In the genomic region with DNA sequence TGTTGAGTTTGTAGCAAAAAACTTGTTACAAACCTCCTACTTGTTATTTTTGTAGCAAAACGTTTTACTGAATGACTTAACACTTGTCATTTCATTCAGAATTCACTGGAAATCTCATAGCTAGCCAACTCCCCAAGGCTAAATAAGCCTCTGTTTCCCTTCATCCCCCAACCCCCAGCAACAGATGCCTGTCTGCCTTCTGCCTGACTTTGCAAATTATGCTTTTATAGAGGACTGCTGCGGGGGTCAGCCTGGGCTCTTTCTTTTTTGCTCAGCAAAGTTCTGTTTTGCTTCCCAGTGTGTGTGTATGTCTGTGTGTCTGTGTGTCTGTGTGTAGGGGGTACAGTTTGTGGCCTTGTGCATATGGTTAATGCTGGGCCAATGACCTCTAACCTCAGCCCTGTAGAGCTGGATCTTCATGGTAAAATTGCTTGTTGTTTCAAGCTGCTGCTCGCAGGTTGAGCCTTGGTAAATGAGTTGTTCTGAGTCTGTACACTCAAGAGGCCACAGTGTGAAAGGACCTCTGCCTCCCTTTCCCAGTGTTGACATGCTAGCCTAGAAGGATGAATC, we compare ENCODE assay signal across 19 mouse cellular contexts.
DNase-seq lines count a peak whose midpoint lies in the region; ATAC-seq lines count a peak whose summit lies in the region.
"Had no signal": no experiment of that assay in that cellular context is flagged by ENCODE, and none has a peak within 500 bp of the region (broad histone marks: within the 10 kb centered on the region; RNA-seq: fewer than 3 reads in every experiment).

No protein-coding gene starts in this region.

- no peak for DNase-seq in forebrain, embryonic 10.5 days (ENCODE audit: extremely low spot score, low spot score)
- no peak for DNase-seq in forebrain, embryonic 11.5 days (ENCODE audit: low spot score)
- DNase-seq in limb, embryonic 10.5 days (ENCODE audit: low spot score), result no peak
- DNase-seq in embryo, embryonic 10.5 days (ENCODE audit: low spot score), result peak; percentile 51
- no peak for DNase-seq in forebrain, embryonic 14.5 days (ENCODE audit: low spot score)
- DNase-seq in adrenal gland, postnatal 36 days, result no peak
- DNase-seq: cerebellum, postnatal 36 days; kidney, postnatal 4 days; layer of hippocampus, adult 9-11 months; right cerebral cortex, postnatal 4 days; thymus, adult 2 months had no signal

- no peak overlapping the region for H3K4me3 ChIP-seq in forebrain, embryonic 10.5 days
- no peak overlapping the region for H3K4me3 ChIP-seq in forebrain, embryonic 11.5 days (ENCODE audit: low read depth, low read length)
- H3K4me3 ChIP-seq in limb, embryonic 12.5 days (replicated peaks), result no peak overlapping the region
- H3K4me3 ChIP-seq in limb, embryonic 10.5 days, result no peak overlapping the region
- no peak overlapping the region for H3K4me3 ChIP-seq in forebrain, embryonic 14.5 days (ENCODE audit: low read depth, low read length)
- no peak overlapping the region for H3K4me3 ChIP-seq in kidney, embryonic 14.5 days (ENCODE audit: low read length)
- H3K4me3 ChIP-seq: heart, embryonic 15.5 days; liver, embryonic 15.5 days had no signal

- ATAC-seq in forebrain, embryonic 11.5 days (replicated peaks; ENCODE audit: low FRiP score), result no peak
- ATAC-seq in limb, embryonic 12.5 days (ENCODE audit: insufficient number of reproducible peaks, insufficient read depth, low FRiP score, low TSS enrichment, low read depth), result no peak
- peak; percentile 46; the same call in 1 of the 2 replicates for ATAC-seq in forebrain, embryonic 14.5 days
- no peak for ATAC-seq in kidney, embryonic 14.5 days (ENCODE audit: low FRiP score, low TSS enrichment)
- ATAC-seq: CD4-positive, CD25-positive, alpha-beta regulatory T cell, adult 4 months; inflammation-experienced regulatory T-cells, adult 6 months; midbrain, embryonic 16.5 days had no signal

- H3K4me1 ChIP-seq in forebrain, embryonic 10.5 days, result peaks cover 15% of the 10 kb centered on the region
- no peaks in the 10 kb centered on the region; the same call in 1 of the 2 replicates for H3K4me1 ChIP-seq in forebrain, embryonic 11.5 days (replicated peaks; ENCODE audit: control insufficient read depth, insufficient read depth, low read length)
- H3K4me1 ChIP-seq in limb, embryonic 12.5 days (replicated peaks), result peaks cover 22% of the 10 kb centered on the region
- H3K4me1 ChIP-seq in limb, embryonic 10.5 days, result peaks cover 12% of the 10 kb centered on the region
- H3K4me1 ChIP-seq in forebrain, embryonic 14.5 days (ENCODE audit: control insufficient read depth, insufficient read depth, low read length), result 0 out of 2 replicates have a peak, but pooled peaks cover 11% of the 10 kb centered on the region
- H3K4me1 ChIP-seq in kidney, embryonic 14.5 days (ENCODE audit: control insufficient read depth, insufficient read depth, low read length), result no peaks in the 10 kb centered on the region; the same call in 1 of the 2 replicates
- H3K4me1 ChIP-seq: liver, embryonic 15.5 days had no signal

- no peaks in the 10 kb centered on the region for H3K9me3 ChIP-seq in forebrain, embryonic 10.5 days
- H3K9me3 ChIP-seq in forebrain, embryonic 11.5 days (ENCODE audit: control insufficient read depth, low read length), result no peaks in the 10 kb centered on the region
- no peaks in the 10 kb centered on the region for H3K9me3 ChIP-seq in limb, embryonic 12.5 days
- no peaks in the 10 kb centered on the region for H3K9me3 ChIP-seq in limb, embryonic 10.5 days (replicated peaks)
- no peaks in the 10 kb centered on the region for H3K9me3 ChIP-seq in forebrain, embryonic 14.5 days (replicated peaks; ENCODE audit: control insufficient read depth, low read length)
- H3K9me3 ChIP-seq in kidney, embryonic 14.5 days (ENCODE audit: control insufficient read depth, low read length), result no peaks in the 10 kb centered on the region
- H3K9me3 ChIP-seq: heart, embryonic 15.5 days; liver, embryonic 15.5 days had no signal

- no peaks in the 10 kb centered on the region for H3K36me3 ChIP-seq in forebrain, embryonic 10.5 days (replicated peaks)
- no peaks in the 10 kb centered on the region for H3K36me3 ChIP-seq in forebrain, embryonic 11.5 days (ENCODE audit: control insufficient read depth, insufficient read depth, low read length)
- no peaks in the 10 kb centered on the region for H3K36me3 ChIP-seq in limb, embryonic 12.5 days
- H3K36me3 ChIP-seq in limb, embryonic 10.5 days, result no peaks in the 10 kb centered on the region
- H3K36me3 ChIP-seq in forebrain, embryonic 14.5 days (ENCODE audit: control insufficient read depth, insufficient read depth, low read length), result no peaks in the 10 kb centered on the region
- no peaks in the 10 kb centered on the region for H3K36me3 ChIP-seq in kidney, embryonic 14.5 days (ENCODE audit: control insufficient read depth, insufficient read depth, low read length)
- H3K36me3 ChIP-seq: heart, embryonic 15.5 days; liver, embryonic 15.5 days had no signal

- WGBS in forebrain, embryonic 10.5 days, result 61% methylated on average over 3 of the region's 3 CpGs
- 55% methylated on average over 3 of the region's 3 CpGs for WGBS in forebrain, embryonic 11.5 days
- 29% methylated on average over 3 of the region's 3 CpGs for WGBS in limb, embryonic 12.5 days
- WGBS in limb, embryonic 10.5 days, result 64% methylated on average over 3 of the region's 3 CpGs
- 53% methylated on average over 3 of the region's 3 CpGs for WGBS in forebrain, embryonic 14.5 days
- WGBS in kidney, embryonic 14.5 days, result 49% methylated on average over 3 of the region's 3 CpGs

- H3K27ac ChIP-seq in forebrain, embryonic 10.5 days, result peak overlapping the region; percentile 17; the same call in 1 of the 2 replicates
- no peak overlapping the region for H3K27ac ChIP-seq in forebrain, embryonic 11.5 days (ENCODE audit: low read depth, low read length)
- H3K27ac ChIP-seq in limb, embryonic 12.5 days, result 0 out of 2 replicates have a peak overlapping the region, but pooled peaks have one; percentile 59
- H3K27ac ChIP-seq in limb, embryonic 10.5 days, result no peak overlapping the region; the same call in 1 of the 2 replicates
- no peak overlapping the region for H3K27ac ChIP-seq in forebrain, embryonic 14.5 days (ENCODE audit: low read depth, low read length)
- H3K27ac ChIP-seq in kidney, embryonic 14.5 days (ENCODE audit: low read depth, low read length), result no peak overlapping the region
- H3K27ac ChIP-seq: heart, embryonic 15.5 days; liver, embryonic 15.5 days had no signal

- H3K27me3 ChIP-seq in forebrain, embryonic 10.5 days (ENCODE audit: poor library complexity, severe bottlenecking), result no peaks in the 10 kb centered on the region
- H3K27me3 ChIP-seq in forebrain, embryonic 11.5 days (ENCODE audit: control insufficient read depth, insufficient read depth, low read length), result no peaks in the 10 kb centered on the region
- no peaks in the 10 kb centered on the region for H3K27me3 ChIP-seq in limb, embryonic 12.5 days
- no peaks in the 10 kb centered on the region for H3K27me3 ChIP-seq in limb, embryonic 10.5 days (ENCODE audit: low read depth, poor library complexity, severe bottlenecking)
- H3K27me3 ChIP-seq in forebrain, embryonic 14.5 days (replicated peaks; ENCODE audit: control insufficient read depth, insufficient read depth, low read length), result no peaks in the 10 kb centered on the region
- H3K27me3 ChIP-seq in kidney, embryonic 14.5 days (ENCODE audit: control insufficient read depth, insufficient read depth, low read length), result no peaks in the 10 kb centered on the region
- H3K27me3 ChIP-seq: heart, embryonic 15.5 days; liver, embryonic 15.5 days; Patski had no signal

- H3K4me2 ChIP-seq in forebrain, embryonic 11.5 days (ENCODE audit: low read depth, low read length, severe bottlenecking), result no peak overlapping the region
- no peak overlapping the region; the same call in 1 of the 2 replicates for H3K4me2 ChIP-seq in limb, embryonic 12.5 days
- no peak overlapping the region for H3K4me2 ChIP-seq in forebrain, embryonic 14.5 days (ENCODE audit: low read length)
- no peak overlapping the region for H3K4me2 ChIP-seq in kidney, embryonic 14.5 days (replicated peaks; ENCODE audit: low read depth, low read length)
- H3K4me2 ChIP-seq: heart, embryonic 15.5 days; liver, embryonic 15.5 days had no signal

- H3K9ac ChIP-seq in forebrain, embryonic 11.5 days (ENCODE audit: low read length), result no peak overlapping the region
- H3K9ac ChIP-seq in limb, embryonic 12.5 days (replicated peaks), result no peak overlapping the region
- no peak overlapping the region for H3K9ac ChIP-seq in forebrain, embryonic 14.5 days (ENCODE audit: low read length)
- H3K9ac ChIP-seq in kidney, embryonic 14.5 days (ENCODE audit: low read depth, low read length), result no peak overlapping the region
- H3K9ac ChIP-seq: heart, embryonic 15.5 days; liver, embryonic 15.5 days had no signal

Comparison
In these comparisons a context has a peak if more than half of its experiments do, and no peak if none do; other contexts are left out.
1. H3K27ac ChIP-seq: peak in forebrain, embryonic 10.5 days (single experiment) and limb, embryonic 12.5 days (single experiment); none in forebrain, embryonic 11.5 days (single experiment), limb, embryonic 10.5 days (single experiment), forebrain, embryonic 14.5 days (single experiment) and kidney, embryonic 14.5 days (single experiment).